27 mouse cellular contexts compared by ENCODE assay signal in the genomic region with DNA sequence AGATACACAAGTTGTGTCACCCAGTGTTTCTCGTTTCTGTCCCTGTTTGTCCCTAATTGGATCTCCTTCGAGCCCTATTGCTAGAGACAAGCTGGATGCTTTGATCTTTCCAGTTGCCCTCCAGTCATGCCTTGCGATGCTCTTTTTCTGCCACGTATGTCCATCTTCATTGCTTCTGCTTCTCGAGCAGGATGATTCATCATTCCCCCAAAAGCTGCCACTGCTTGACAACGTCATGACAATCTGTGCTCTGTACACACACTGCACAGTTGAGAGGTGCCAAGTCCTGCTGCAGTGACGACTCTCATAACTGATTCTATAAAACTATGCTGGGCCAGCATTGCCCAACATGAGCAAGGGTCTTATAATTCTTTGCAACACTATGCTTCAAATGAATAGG.
DNase-seq lines count a peak whose midpoint lies in the region; ATAC-seq and TF ChIP-seq lines count a peak whose summit lies in the region.
"Had no signal": no experiment of that assay in that cellular context is flagged by ENCODE, and none has a peak within 500 bp of the region (broad histone marks: within the 10 kb centered on the region; RNA-seq: fewer than 3 reads in every experiment).

No protein-coding gene starts in this region.

- TF ChIP-seq EP300 in liver, postnatal 0 days (IDR thresholded peaks at IDR 0.05; ENCODE audit: low read depth), result no peak

- no peaks in the 10 kb centered on the region for H3K9me3 ChIP-seq in hindbrain, postnatal 0 days (ENCODE audit: low read length)
- H3K9me3 ChIP-seq in hindbrain, embryonic 13.5 days, result no peaks in the 10 kb centered on the region
- no peaks in the 10 kb centered on the region for H3K9me3 ChIP-seq in midbrain, postnatal 0 days (ENCODE audit: low read length)
- no peaks in the 10 kb centered on the region for H3K9me3 ChIP-seq in midbrain, embryonic 14.5 days (ENCODE audit: control insufficient read depth, low read length)
- no peaks in the 10 kb centered on the region for H3K9me3 ChIP-seq in liver, postnatal 0 days (ENCODE audit: low read length)
- H3K9me3 ChIP-seq: embryonic facial prominence, embryonic 12.5 days; forebrain, embryonic 15.5 days; heart, embryonic 15.5 days; limb, embryonic 15.5 days; liver, embryonic 13.5 days; midbrain, embryonic 15.5 days; stomach, embryonic 15.5 days had no signal

- no peak overlapping the region for H3K4me2 ChIP-seq in hindbrain, postnatal 0 days (ENCODE audit: low read depth, low read length)
- H3K4me2 ChIP-seq in hindbrain, embryonic 13.5 days, result no peak overlapping the region
- H3K4me2 ChIP-seq in midbrain, postnatal 0 days (ENCODE audit: low read depth, low read length, poor library complexity, severe bottlenecking), result no peak overlapping the region
- no peak overlapping the region for H3K4me2 ChIP-seq in midbrain, embryonic 14.5 days (ENCODE audit: low read length)
- H3K4me2 ChIP-seq in liver, postnatal 0 days (ENCODE audit: low read depth, low read length), result no peak overlapping the region
- H3K4me2 ChIP-seq: embryonic facial prominence, embryonic 12.5 days; forebrain, embryonic 15.5 days; heart, embryonic 15.5 days; limb, embryonic 15.5 days; liver, embryonic 13.5 days; midbrain, embryonic 15.5 days; stomach, embryonic 15.5 days had no signal

- no peak overlapping the region for H3K4me3 ChIP-seq in hindbrain, postnatal 0 days (ENCODE audit: low read length)
- H3K4me3 ChIP-seq in hindbrain, embryonic 13.5 days, result no peak overlapping the region
- no peak overlapping the region for H3K4me3 ChIP-seq in midbrain, postnatal 0 days (ENCODE audit: low read depth, low read length)
- no peak overlapping the region for H3K4me3 ChIP-seq in midbrain, embryonic 14.5 days (replicated peaks; ENCODE audit: low read depth, low read length)
- no peak overlapping the region for H3K4me3 ChIP-seq in liver, postnatal 0 days (ENCODE audit: low read depth, low read length)
- H3K4me3 ChIP-seq: embryonic facial prominence, embryonic 12.5 days; forebrain, embryonic 15.5 days; heart, embryonic 15.5 days; limb, embryonic 15.5 days; liver, embryonic 13.5 days; midbrain, embryonic 15.5 days; stomach, embryonic 15.5 days had no signal

- no peaks in the 10 kb centered on the region for H3K27me3 ChIP-seq in hindbrain, postnatal 0 days (ENCODE audit: insufficient read depth, low read length)
- no peaks in the 10 kb centered on the region for H3K27me3 ChIP-seq in hindbrain, embryonic 13.5 days
- H3K27me3 ChIP-seq in midbrain, postnatal 0 days (ENCODE audit: insufficient read depth, low read length), result no peaks in the 10 kb centered on the region
- no peaks in the 10 kb centered on the region for H3K27me3 ChIP-seq in midbrain, embryonic 14.5 days (ENCODE audit: control insufficient read depth, insufficient read depth, low read length)
- no peaks in the 10 kb centered on the region for H3K27me3 ChIP-seq in liver, postnatal 0 days (ENCODE audit: insufficient read depth, low read length)
- H3K27me3 ChIP-seq: embryonic facial prominence, embryonic 12.5 days; forebrain, embryonic 15.5 days; heart, embryonic 15.5 days; limb, embryonic 15.5 days; liver, embryonic 13.5 days; midbrain, embryonic 15.5 days; stomach, embryonic 15.5 days had no signal

- H3K36me3 ChIP-seq in hindbrain, postnatal 0 days (ENCODE audit: insufficient read depth, low read length), result no peaks in the 10 kb centered on the region
- H3K36me3 ChIP-seq in hindbrain, embryonic 13.5 days, result no peaks in the 10 kb centered on the region
- H3K36me3 ChIP-seq in midbrain, postnatal 0 days (ENCODE audit: insufficient read depth, low read length), result no peaks in the 10 kb centered on the region
- no peaks in the 10 kb centered on the region for H3K36me3 ChIP-seq in midbrain, embryonic 14.5 days (ENCODE audit: control insufficient read depth, insufficient read depth, low read length)
- no peaks in the 10 kb centered on the region for H3K36me3 ChIP-seq in liver, postnatal 0 days (replicated peaks; ENCODE audit: insufficient read depth, low read length)
- H3K36me3 ChIP-seq: embryonic facial prominence, embryonic 12.5 days; forebrain, embryonic 15.5 days; heart, embryonic 15.5 days; limb, embryonic 15.5 days; liver, embryonic 13.5 days; midbrain, embryonic 15.5 days; stomach, embryonic 15.5 days had no signal

- H3K27ac ChIP-seq in hindbrain, postnatal 0 days, result no peak overlapping the region
- H3K27ac ChIP-seq in hindbrain, embryonic 13.5 days, result no peak overlapping the region
- no peak overlapping the region for H3K27ac ChIP-seq in midbrain, postnatal 0 days (ENCODE audit: low read depth, low read length)
- H3K27ac ChIP-seq in midbrain, embryonic 14.5 days (replicated peaks; ENCODE audit: low read depth, low read length), result no peak overlapping the region
- no peak overlapping the region for H3K27ac ChIP-seq in liver, postnatal 0 days (ENCODE audit: low read depth)
- H3K27ac ChIP-seq: embryonic facial prominence, embryonic 12.5 days; forebrain, embryonic 15.5 days; heart, embryonic 15.5 days; kidney, postnatal 0 days; limb, embryonic 15.5 days; liver, embryonic 13.5 days; midbrain, embryonic 15.5 days; stomach, embryonic 15.5 days had no signal

- no peak for TF ChIP-seq CTCF in hindbrain, postnatal 0 days (IDR thresholded peaks at IDR 0.05; ENCODE audit: low read depth)
- TF ChIP-seq CTCF in midbrain, postnatal 0 days (IDR thresholded peaks at IDR 0.05), result no peak
- TF ChIP-seq CTCF in liver, postnatal 0 days (IDR thresholded peaks at IDR 0.05; ENCODE audit: low read depth), result no peak

- no peak overlapping the region for H3K9ac ChIP-seq in hindbrain, postnatal 0 days (replicated peaks; ENCODE audit: low read length)
- H3K9ac ChIP-seq in hindbrain, embryonic 13.5 days, result no peak overlapping the region
- H3K9ac ChIP-seq in midbrain, postnatal 0 days (replicated peaks; ENCODE audit: low read length, poor library complexity, severe bottlenecking), result no peak overlapping the region
- no peak overlapping the region for H3K9ac ChIP-seq in midbrain, embryonic 14.5 days (replicated peaks; ENCODE audit: low read length)
- H3K9ac ChIP-seq in liver, postnatal 0 days (replicated peaks), result no peak overlapping the region
- H3K9ac ChIP-seq: embryonic facial prominence, embryonic 12.5 days; forebrain, embryonic 15.5 days; heart, embryonic 15.5 days; limb, embryonic 15.5 days; liver, embryonic 13.5 days; midbrain, embryonic 15.5 days; stomach, embryonic 15.5 days had no signal

- peak; percentile 10 for DNase-seq in hindbrain, postnatal 0 days (ENCODE audit: low spot score)
- DNase-seq in midbrain, postnatal 0 days (ENCODE audit: low spot score), result peak; percentile 21
- no peak for DNase-seq in midbrain, embryonic 14.5 days
- peak; percentile 7 for DNase-seq in layer of hippocampus, adult 9-10 months (ENCODE audit: low spot score)
- no peak for DNase-seq in adipocyte (ENCODE audit: low spot score)
- DNase-seq in liver, postnatal 0 days, result no peak
- DNase-seq: adrenal gland, adult 8-10 months; cerebellum, adult 11-12 months; cerebellum, adult 9-11 months; embryo, embryonic 11 days; gastrocnemius, postnatal 10 days; kidney, adult 8-10 months; kidney, postnatal 4 days; liver, embryonic 13.5 days; lung, adult 2 months; lung, postnatal 14 days; thymus, postnatal 14 days had no signal

- peak; percentile 55; the same call in 1 of the 2 replicates for ATAC-seq in hindbrain, postnatal 0 days
- no peak for ATAC-seq in hindbrain, embryonic 13.5 days (ENCODE audit: low FRiP score)
- ATAC-seq in midbrain, postnatal 0 days (ENCODE audit: low FRiP score), result no peak
- ATAC-seq in midbrain, embryonic 14.5 days (ENCODE audit: low FRiP score, low TSS enrichment), result no peak
- no peak for ATAC-seq in liver, postnatal 0 days
- ATAC-seq: CD4-positive, CD25-positive, alpha-beta regulatory T cell, adult 4 months; forebrain, embryonic 15.5 days; intestine, embryonic 16.5 days; midbrain, embryonic 15.5 days had no signal

- no peaks in the 10 kb centered on the region for H3K4me1 ChIP-seq in hindbrain, postnatal 0 days (ENCODE audit: insufficient read depth, low read length)
- no peaks in the 10 kb centered on the region for H3K4me1 ChIP-seq in hindbrain, embryonic 13.5 days (replicated peaks)
- H3K4me1 ChIP-seq in midbrain, postnatal 0 days (ENCODE audit: insufficient read depth, low read length), result no peaks in the 10 kb centered on the region
- no peaks in the 10 kb centered on the region for H3K4me1 ChIP-seq in midbrain, embryonic 14.5 days (ENCODE audit: control insufficient read depth, insufficient read depth, low read length)
- H3K4me1 ChIP-seq in liver, postnatal 0 days (ENCODE audit: insufficient read depth), result no peaks in the 10 kb centered on the region
- H3K4me1 ChIP-seq: embryonic facial prominence, embryonic 12.5 days; forebrain, embryonic 15.5 days; heart, embryonic 15.5 days; limb, embryonic 15.5 days; liver, embryonic 13.5 days; midbrain, embryonic 15.5 days; stomach, embryonic 15.5 days had no signal

- WGBS in hindbrain, postnatal 0 days, result 45% methylated on average over 7 of the region's 7 CpGs
- 75% methylated on average over 7 of the region's 7 CpGs for WGBS in hindbrain, embryonic 13.5 days
- WGBS in midbrain, postnatal 0 days, result 73% methylated on average over 7 of the region's 7 CpGs
- WGBS in midbrain, embryonic 14.5 days, result 77% methylated on average over 7 of the region's 7 CpGs
- WGBS in liver, postnatal 0 days (ENCODE audit: insufficient replicate concordance), result 69% methylated on average over 7 of the region's 7 CpGs

Comparison
In these comparisons a context has a peak if more than half of its experiments do, and no peak if none do; other contexts are left out.
1. DNase-seq: peak in hindbrain, postnatal 0 days (single experiment), midbrain, postnatal 0 days (single experiment) and layer of hippocampus, adult 9-10 months (single experiment); none in midbrain, embryonic 14.5 days (single experiment), adipocyte (single experiment) and liver, postnatal 0 days (single experiment).